Comparison of ENCODE assay signal across 8 mouse cellular contexts in genomic region chr10:128697072-128697725, GRCm38 (mm10). TPM values are rescaled to one million over a fixed set of nuclear protein-coding genes. Genes with fewer than 3 reads are reported as not detected.
DNase-seq lines count a peak whose midpoint lies in the region; ATAC-seq and TF ChIP-seq lines count a peak whose summit lies in the region.

No protein-coding gene starts in this region.

- H3K36me3 ChIP-seq in heart, embryonic 15.5 days = peaks cover 29% of the 10 kb centered on the region
- H3K36me3 ChIP-seq in ES-E14 (ENCODE audit: control insufficient read depth, insufficient read depth, low read length, poor library complexity, severe bottlenecking) = peaks cover 25% of the 10 kb centered on the region
- no peaks in the 10 kb centered on the region for H3K36me3 ChIP-seq in forebrain, embryonic 15.5 days
- H3K36me3 ChIP-seq in macrophage (ENCODE audit: inconsistent target) = peaks cover 40% of the 10 kb centered on the region

- WGBS in heart, embryonic 15.5 days = 87% methylated on average over 6 of the region's 6 CpGs
- WGBS in forebrain, embryonic 15.5 days = 82% methylated on average over 6 of the region's 6 CpGs
- 88% methylated on average over 4 of the region's 6 CpGs for WGBS in macrophage (ENCODE audit: missing documents)

- H3K4me1 ChIP-seq in heart, embryonic 15.5 days (replicated peaks) = peaks cover 25% of the 10 kb centered on the region
- H3K4me1 ChIP-seq in ES-E14 (ENCODE audit: control insufficient read depth in 2 of 2, insufficient read depth in 2 of 2, low read length in 2 of 2, poor library complexity in 1 of 2) = peaks cover 4 to 5% of the 10 kb centered on the region in 2 experiments; a peak in 3 of 4 replicates
- H3K4me1 ChIP-seq in forebrain, embryonic 15.5 days = peaks cover 16% of the 10 kb centered on the region

- H3K27ac ChIP-seq in heart, embryonic 15.5 days = no peak overlapping the region
- H3K27ac ChIP-seq in ES-E14 (ENCODE audit: insufficient read depth, low read depth, low read length, poor library complexity, severe bottlenecking) = peak overlapping the region; percentile 45; the same call in 1 of the 2 replicates
- peak overlapping the region; percentile 90 for H3K27ac ChIP-seq in forebrain, embryonic 15.5 days (replicated peaks)
- peak overlapping the region; percentile 63 for H3K27ac ChIP-seq in macrophage

- in situ Hi-C loops in ES-E14 (cut with MboI; ENCODE audit: low sequenced_read_pairs in 2 of 2, unreplicated experiment in 2 of 2) = no loop called here

- ATAC-seq in heart, embryonic 15.5 days (replicated peaks; ENCODE audit: insufficient number of reproducible peaks, insufficient read depth, low FRiP score, low read depth) = no peak
- ATAC-seq in forebrain, embryonic 15.5 days (replicated peaks) = no peak

- no peaks in the 10 kb centered on the region for H3K27me3 ChIP-seq in heart, embryonic 15.5 days
- H3K27me3 ChIP-seq in forebrain, embryonic 15.5 days = no peaks in the 10 kb centered on the region

- no peak overlapping the region for H3K9ac ChIP-seq in heart, embryonic 15.5 days
- H3K9ac ChIP-seq in ES-E14 (ENCODE audit: insufficient read depth, low read depth, low read length, poor library complexity, severe bottlenecking) = peak overlapping the region; percentile 24; the same call in 1 of the 2 replicates
- no peak overlapping the region for H3K9ac ChIP-seq in forebrain, embryonic 15.5 days (replicated peaks)

- peaks cover 38% of the 10 kb centered on the region for H3K79me2 ChIP-seq in macrophage (ENCODE audit: inconsistent target)

- no peak for DNase-seq in heart, adult 8-10 months (ENCODE audit: low spot score)
- DNase-seq in ES-E14 (ENCODE audit: low read depth, low spot score) = no peak
- no peak for DNase-seq in natural killer cell, adult 2 months (ENCODE audit: low spot score in 2 of 2)
- DNase-seq in Muller cell, postnatal 12 days (ENCODE audit: inconsistent ontology term) = no peak
- no peak for DNase-seq in adrenal gland, postnatal 25 days

- H3K4me2 ChIP-seq in heart, embryonic 15.5 days = peak overlapping the region; percentile 62; the same call in 1 of the 2 replicates
- peak overlapping the region; percentile 65 for H3K4me2 ChIP-seq in forebrain, embryonic 15.5 days (replicated peaks)

- no peaks in the 10 kb centered on the region for H3K9me3 ChIP-seq in heart, embryonic 15.5 days (replicated peaks)
- no peaks in the 10 kb centered on the region for H3K9me3 ChIP-seq in ES-E14 (ENCODE audit: control insufficient read depth, insufficient read depth, low read depth, low read length)
- no peaks in the 10 kb centered on the region for H3K9me3 ChIP-seq in forebrain, embryonic 15.5 days

- peak overlapping the region; percentile 95 for H3K4me3 ChIP-seq in heart, embryonic 15.5 days
- H3K4me3 ChIP-seq in ES-E14 (ENCODE audit: insufficient read depth in 1 of 2, low read depth in 1 of 2, low read length in 2 of 2, poor library complexity in 1 of 2, severe bottlenecking in 1 of 2) (no peak overlapping the region; a peak in 1 of 4 replicates), macrophage (ENCODE audit: inconsistent target) (no peak overlapping the region)
- peak overlapping the region; percentile 96 for H3K4me3 ChIP-seq in forebrain, embryonic 15.5 days

TF ChIP-seq in ES-E14, 5 proteins besides CTCF, POLR2A, EP300 and RAD21:
- no peak for TF ChIP-seq CHD2 (IDR thresholded peaks at IDR 0.05; ENCODE audit: low read depth, low read length)
- peak; percentile 91 for TF ChIP-seq ZNF384 (IDR thresholded peaks at IDR 0.05; ENCODE audit: low read depth, low read length)

RNA-seq across cellular contexts. Expression of gene Rab5b, which starts 1.1 kb away (rescaled TPM):
- 61.0 and 67.8 TPM in 2 replicates for polyA plus RNA-seq in heart, embryonic 15.5 days (2015; fragmentation: Nextera tagmentation; extraction: Ambion mirVana)
- 10 to 100 TPM; 84.0 to 87.9 (median 85.0) TPM for total RNA-seq in heart, adult 8-10 months (2022)
- total RNA-seq in ES-E14 (2012; rRNA removed) = 23.2 and 32.8 TPM in 2 replicates
- polyA plus RNA-seq in forebrain, embryonic 15.5 days (2015; fragmentation: Nextera tagmentation; extraction: Ambion mirVana) = 116 and 117 TPM in 2 replicates
- 100 to 1,000 TPM in 9 of 26 experiments, 10 to 100 TPM in 17; 45.7 to 192 (median 87.8) TPM for total RNA-seq in macrophage (2018; cell fraction: chromatin; rRNA removed)
- total RNA-seq in macrophage (2018; cell fraction: cytosol; rRNA removed) = 100 to 1,000 TPM; 107 to 165 (median 130) TPM
- 100 to 1,000 TPM in 18 of 26 experiments, 10 to 100 TPM in 8; 85.9 to 188 (median 116) TPM for total RNA-seq in macrophage (2018; cell fraction: nucleus; rRNA removed)
- 97.5 to 143 TPM (median 120 TPM) in 3 replicates for polyA plus RNA-seq in macrophage (2018)
- 106 and 124 TPM in 2 replicates for total RNA-seq in adrenal gland, postnatal 25 days (2021)

RNA-seq across cellular contexts. Expression of gene Pmel, which starts 6.8 kb away (rescaled TPM):
- polyA plus RNA-seq in heart, embryonic 15.5 days (2015; fragmentation: Nextera tagmentation; extraction: Ambion mirVana) = 2.5 and 2.7 TPM in 2 replicates
- total RNA-seq in heart, adult 8-10 months (2022) = under 1 TPM; 0.29 to 0.79 (median 0.44) TPM
- total RNA-seq in ES-E14 (2012; rRNA removed) = 11.4 and 44.2 TPM in 2 replicates
- polyA plus RNA-seq in forebrain, embryonic 15.5 days (2015; fragmentation: Nextera tagmentation; extraction: Ambion mirVana) = 0.09 and 0.33 TPM in 2 replicates
- under 1 TPM in 2 of 26 experiments, not detected in 24; 0.41 to 0.51 TPM for total RNA-seq in macrophage (2018; cell fraction: chromatin; rRNA removed)
- total RNA-seq in macrophage (2018; cell fraction: cytosol; rRNA removed) = under 1 TPM; 0.17 to 0.88 (median 0.39) TPM
- total RNA-seq in macrophage (2018; cell fraction: nucleus; rRNA removed) = 1 to 10 TPM in 4 of 26 experiments, under 1 TPM in 9, not detected in 13; 0.28 to 2.2 (median 0.64) TPM
- polyA plus RNA-seq in macrophage (2018) = 0.29 to 0.67 TPM (median 0.53 TPM) in 3 replicates
- total RNA-seq in adrenal gland, postnatal 25 days (2021) = 1.5 and 2.2 TPM in 2 replicates

RNA-seq across cellular contexts. Expression of gene Cdk2, which starts 7.6 kb away (rescaled TPM):
- polyA plus RNA-seq in heart, embryonic 15.5 days (2015; fragmentation: Nextera tagmentation; extraction: Ambion mirVana) = 85.9 and 90.4 TPM in 2 replicates
- total RNA-seq in heart, adult 8-10 months (2022) = 1 to 10 TPM; 8.0 to 8.8 (median 8.5) TPM
- total RNA-seq in ES-E14 (2012; rRNA removed) = 40.7 and 43.5 TPM in 2 replicates
- 37.6 and 39.7 TPM in 2 replicates for polyA plus RNA-seq in forebrain, embryonic 15.5 days (2015; fragmentation: Nextera tagmentation; extraction: Ambion mirVana)
- total RNA-seq in macrophage (2018; cell fraction: chromatin; rRNA removed) = 10 to 100 TPM; 13.7 to 60.7 (median 35.3) TPM
- 10 to 100 TPM in 25 of 26 experiments, 1 to 10 TPM in 1; 8.9 to 20.8 (median 17.8) TPM for total RNA-seq in macrophage (2018; cell fraction: cytosol; rRNA removed)
- total RNA-seq in macrophage (2018; cell fraction: nucleus; rRNA removed) = 10 to 100 TPM; 14.6 to 95.9 (median 30.6) TPM
- polyA plus RNA-seq in macrophage (2018) = 13.4 to 29.6 TPM (median 22.8 TPM) in 3 replicates
- 27.4 and 29.0 TPM in 2 replicates for total RNA-seq in adrenal gland, postnatal 25 days (2021)

RNA-seq across cellular contexts. Expression of gene Suox, which starts 23.3 kb away (rescaled TPM):
- polyA plus RNA-seq in heart, embryonic 15.5 days (2015; fragmentation: Nextera tagmentation; extraction: Ambion mirVana) = 11.1 and 14.4 TPM in 2 replicates
- total RNA-seq in heart, adult 8-10 months (2022) = 10 to 100 TPM; 23.1 to 28.7 (median 25.9) TPM
- 7.0 and 7.4 TPM in 2 replicates for total RNA-seq in ES-E14 (2012; rRNA removed)
- polyA plus RNA-seq in forebrain, embryonic 15.5 days (2015; fragmentation: Nextera tagmentation; extraction: Ambion mirVana) = 12.3 and 12.5 TPM in 2 replicates
- 1 to 10 TPM in 3 of 26 experiments, under 1 TPM in 10, not detected in 13; 0.23 to 1.7 (median 0.38) TPM for total RNA-seq in macrophage (2018; cell fraction: chromatin; rRNA removed)
- total RNA-seq in macrophage (2018; cell fraction: cytosol; rRNA removed) = 1 to 10 TPM; 1.1 to 4.9 (median 1.8) TPM
- 1 to 10 TPM in 21 of 26 experiments, under 1 TPM in 5; 0.59 to 5.2 (median 1.5) TPM for total RNA-seq in macrophage (2018; cell fraction: nucleus; rRNA removed)
- 2.9 to 4.7 TPM (median 4.4 TPM) in 3 replicates for polyA plus RNA-seq in macrophage (2018)
- total RNA-seq in adrenal gland, postnatal 25 days (2021) = 18.8 and 21.1 TPM in 2 replicates

RNA-seq across cellular contexts. Expression of gene Dgka, which starts 47.5 kb away (rescaled TPM):
- 5.4 and 10.1 TPM in 2 replicates for polyA plus RNA-seq in heart, embryonic 15.5 days (2015; fragmentation: Nextera tagmentation; extraction: Ambion mirVana)
- 10 to 100 TPM; 11.3 to 12.9 (median 12.6) TPM for total RNA-seq in heart, adult 8-10 months (2022)
- 11.9 and 19.3 TPM in 2 replicates for total RNA-seq in ES-E14 (2012; rRNA removed)
- polyA plus RNA-seq in forebrain, embryonic 15.5 days (2015; fragmentation: Nextera tagmentation; extraction: Ambion mirVana) = 4.2 and 4.5 TPM in 2 replicates
- total RNA-seq in macrophage (2018; cell fraction: chromatin; rRNA removed) = 100 to 1,000 TPM in 1 of 26 experiments, 10 to 100 TPM in 17, 1 to 10 TPM in 8; 4.1 to 123 (median 12.0) TPM
- 1 to 10 TPM; 2.4 to 8.6 (median 4.7) TPM for total RNA-seq in macrophage (2018; cell fraction: cytosol; rRNA removed)
- 10 to 100 TPM in 9 of 26 experiments, 1 to 10 TPM in 17; 3.6 to 77.8 (median 8.2) TPM for total RNA-seq in macrophage (2018; cell fraction: nucleus; rRNA removed)
- 3.4 to 9.7 TPM (median 7.0 TPM) in 3 replicates for polyA plus RNA-seq in macrophage (2018)
- total RNA-seq in adrenal gland, postnatal 25 days (2021) = 15.1 and 17.6 TPM in 2 replicates

Comparison
In these comparisons a context has a peak if more than half of its experiments do, and no peak if none do; other contexts are left out.
1. H3K4me3 ChIP-seq: peak in heart, embryonic 15.5 days (single experiment) and forebrain, embryonic 15.5 days (single experiment); none in ES-E14 (0 of 2) and macrophage (single experiment).